Mouse (Mus musculus): ENCODE results near the gene Gm10309. TPM values are rescaled to one million over a fixed set of nuclear protein-coding genes. Genes with fewer than 3 reads are reported as not detected.
A peak's percentile ranks its signal among the peaks of the same experiment; 100 is the strongest.

Gm10309 gene
- polyA plus RNA-seq, 1 experiment from 2014 or later, result 0.29 TPM

DNA sequence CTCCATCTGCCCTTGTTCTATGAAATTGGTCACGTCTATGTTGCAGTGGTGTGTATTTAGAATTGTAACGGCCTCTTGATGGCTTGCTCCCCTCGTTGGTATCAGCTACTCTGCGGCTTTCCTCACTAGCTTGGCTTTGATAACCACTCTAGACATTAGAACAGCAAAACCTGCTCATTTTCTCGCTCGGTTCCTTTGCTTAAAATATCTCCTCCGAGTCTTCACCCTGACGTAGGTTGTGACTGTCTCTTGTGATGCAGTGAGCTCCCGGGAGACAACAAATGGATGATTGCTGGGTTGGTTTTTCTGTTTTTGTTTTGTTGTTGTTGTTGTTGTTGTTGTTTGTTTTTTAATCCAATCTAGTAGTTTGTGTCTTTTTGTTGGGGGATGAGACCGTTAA is 24.0 kb upstream of the Gm10309 start:
- Histone ChIP-seq H3K9me3 (no peaks in the 10 kb centered on the region), H3K36me3 (no peaks in the 10 kb centered on the region), H3K4me2 (replicated peaks) (no peak overlapping the region), H3K9ac (no peak overlapping the region), H3K4me3 (no peak overlapping the region), H3K27me3 (no peaks in the 10 kb centered on the region), H3K27ac (no peak overlapping the region), H3K4me1 (peaks cover 26% of the 10 kb centered on the region; the same call in 1 of the 2 replicates)
- 88% methylated on average over 10 of the region's 10 CpGs for WGBS
- ATAC-seq (ENCODE audit: low FRiP score, low read depth), result no peak

GRCm38 (mm10) chr17:86527298-86527697 is 22.3 kb upstream of the Gm10309 start:
- Histone ChIP-seq H3K4me3 (no peak overlapping the region), H3K27ac (no peak overlapping the region), H3K9ac (no peak overlapping the region), H3K9me3 (no peaks in the 10 kb centered on the region), H3K4me2 (replicated peaks) (no peak overlapping the region), H3K27me3 (no peaks in the 10 kb centered on the region), H3K4me1 (peaks cover 20% of the 10 kb centered on the region; the same call in 1 of the 2 replicates), H3K36me3 (no peaks in the 10 kb centered on the region)
- WGBS, result 86% methylated on average over 5 of the region's 5 CpGs
- ATAC-seq (ENCODE audit: low FRiP score, low read depth), result no peak

DNA sequence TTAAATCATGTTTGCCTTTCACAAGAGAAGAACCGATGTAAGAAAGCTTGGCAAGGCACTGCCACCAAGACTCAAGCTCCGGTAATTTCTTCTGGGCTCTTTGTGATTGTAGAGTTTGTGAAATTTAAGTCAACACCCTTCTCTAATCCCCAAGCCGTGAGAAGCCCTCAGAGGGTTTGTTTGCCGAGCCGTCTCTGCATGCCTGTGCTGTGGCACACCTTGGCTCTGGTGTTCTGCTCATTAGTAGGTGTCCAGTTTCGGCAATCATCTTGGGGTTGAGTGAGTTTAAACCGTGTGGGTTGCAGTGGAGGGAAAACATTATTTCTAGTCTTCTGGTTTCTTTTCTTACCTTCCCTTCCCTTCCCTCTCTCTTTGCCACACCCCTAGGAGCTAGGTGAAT is 21.0 kb upstream of the Gm10309 start:
- H3K27me3 ChIP-seq, result no peaks in the 10 kb centered on the region

GRCm38 (mm10) chr17:86525075-86525474 is 20.0 kb upstream of the Gm10309 start:
- H3K36me3 ChIP-seq, result no peaks in the 10 kb centered on the region
- peaks cover 11% of the 10 kb centered on the region; the same call in 1 of the 2 replicates for H3K4me1 ChIP-seq
- WGBS, result 84% methylated on average over 2 of the region's 2 CpGs
- no peak overlapping the region for H3K4me2 ChIP-seq (replicated peaks)
- H3K9ac ChIP-seq, result no peak overlapping the region
- no peak overlapping the region for H3K27ac ChIP-seq
- no peak overlapping the region for H3K4me3 ChIP-seq
- no peak for ATAC-seq (ENCODE audit: low FRiP score, low read depth)
- H3K9me3 ChIP-seq, result no peaks in the 10 kb centered on the region
- no peaks in the 10 kb centered on the region for H3K27me3 ChIP-seq

More for the DNA sequence above, 21.0 kb upstream of the Gm10309 start:
- Histone ChIP-seq H3K4me1 (peaks cover 15% of the 10 kb centered on the region; the same call in 1 of the 2 replicates), H3K4me3 (no peak overlapping the region), H3K4me2 (replicated peaks) (no peak overlapping the region), H3K9me3 (no peaks in the 10 kb centered on the region), H3K9ac (no peak overlapping the region), H3K36me3 (no peaks in the 10 kb centered on the region), H3K27ac (no peak overlapping the region)
- ATAC-seq (ENCODE audit: low FRiP score, low read depth), result no peak
- 57% methylated on average over 7 of the region's 7 CpGs for WGBS

GRCm38 (mm10) chr17:86523843-86524242 is 18.8 kb upstream of the Gm10309 start:
- Histone ChIP-seq H3K4me1 (peaks cover 5% of the 10 kb centered on the region; the same call in 1 of the 2 replicates), H3K36me3 (no peaks in the 10 kb centered on the region), H3K9ac (no peak overlapping the region), H3K4me2 (replicated peaks) (no peak overlapping the region), H3K4me3 (no peak overlapping the region), H3K9me3 (no peaks in the 10 kb centered on the region), H3K27me3 (no peaks in the 10 kb centered on the region), H3K27ac (no peak overlapping the region)
- WGBS, result 90% methylated on average over 10 of the region's 10 CpGs
- no peak for ATAC-seq (ENCODE audit: low FRiP score, low read depth)

GRCm38 (mm10) chr17:86523374-86523773 is 18.3 kb upstream of the Gm10309 start:
- H3K4me1 ChIP-seq, result peaks cover 5% of the 10 kb centered on the region; the same call in 1 of the 2 replicates
- no peaks in the 10 kb centered on the region for H3K9me3 ChIP-seq

GRCm38 (mm10) chr17:86522649-86523048 is 17.6 kb upstream of the Gm10309 start:
- H3K27ac ChIP-seq, result no peak overlapping the region

More at GRCm38 (mm10) chr17:86523374-86523773, 18.3 kb upstream of the Gm10309 start:
- Histone ChIP-seq H3K27ac (no peak overlapping the region), H3K4me2 (replicated peaks) (no peak overlapping the region), H3K36me3 (no peaks in the 10 kb centered on the region), H3K4me3 (no peak overlapping the region), H3K27me3 (no peaks in the 10 kb centered on the region), H3K9ac (no peak overlapping the region)
- no peak for ATAC-seq (ENCODE audit: low FRiP score, low read depth)
- 84% methylated on average over 3 of the region's 3 CpGs for WGBS

DNA sequence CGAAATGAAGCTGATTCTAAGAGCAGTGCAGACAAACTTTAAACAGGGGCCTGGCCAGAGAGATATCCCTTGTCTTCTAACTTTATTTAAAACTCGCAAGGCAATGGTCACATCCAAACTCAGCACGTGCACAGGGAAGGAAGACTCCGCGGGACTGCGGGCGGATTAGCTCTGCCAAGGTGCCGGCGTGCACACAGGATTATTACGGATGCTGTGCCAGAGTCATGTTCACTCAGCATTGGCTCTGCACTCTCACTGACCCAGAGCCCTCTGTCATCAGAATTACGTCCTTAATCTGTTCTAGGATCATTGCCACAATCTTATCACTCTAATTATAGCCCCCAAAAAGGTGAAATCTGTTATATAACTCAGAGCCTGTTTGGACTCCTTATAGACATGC is 16.2 kb upstream of the Gm10309 start:
- H3K4me3 ChIP-seq, result no peak overlapping the region
- H3K9ac ChIP-seq, result no peak overlapping the region
- WGBS, result 91% methylated on average over 11 of the region's 11 CpGs
- no peaks in the 10 kb centered on the region for H3K27me3 ChIP-seq
- no peak for ATAC-seq (ENCODE audit: low FRiP score, low read depth)
- no peaks in the 10 kb centered on the region; the same call in 1 of the 2 replicates for H3K4me1 ChIP-seq
- no peak overlapping the region for H3K27ac ChIP-seq
- no peak overlapping the region for H3K4me2 ChIP-seq (replicated peaks)
- no peaks in the 10 kb centered on the region for H3K36me3 ChIP-seq
- no peaks in the 10 kb centered on the region for H3K9me3 ChIP-seq

More at GRCm38 (mm10) chr17:86522649-86523048, 17.6 kb upstream of the Gm10309 start:
- H3K9ac ChIP-seq, result no peak overlapping the region
- no peak overlapping the region for H3K4me3 ChIP-seq
- no peaks in the 10 kb centered on the region for H3K27me3 ChIP-seq
- peaks cover 5% of the 10 kb centered on the region; the same call in 1 of the 2 replicates for H3K4me1 ChIP-seq
- H3K4me2 ChIP-seq (replicated peaks), result no peak overlapping the region
- no peak for ATAC-seq (ENCODE audit: low FRiP score, low read depth)
- 91% methylated on average over 5 of the region's 5 CpGs for WGBS
- H3K9me3 ChIP-seq, result no peaks in the 10 kb centered on the region
- no peaks in the 10 kb centered on the region for H3K36me3 ChIP-seq

DNA sequence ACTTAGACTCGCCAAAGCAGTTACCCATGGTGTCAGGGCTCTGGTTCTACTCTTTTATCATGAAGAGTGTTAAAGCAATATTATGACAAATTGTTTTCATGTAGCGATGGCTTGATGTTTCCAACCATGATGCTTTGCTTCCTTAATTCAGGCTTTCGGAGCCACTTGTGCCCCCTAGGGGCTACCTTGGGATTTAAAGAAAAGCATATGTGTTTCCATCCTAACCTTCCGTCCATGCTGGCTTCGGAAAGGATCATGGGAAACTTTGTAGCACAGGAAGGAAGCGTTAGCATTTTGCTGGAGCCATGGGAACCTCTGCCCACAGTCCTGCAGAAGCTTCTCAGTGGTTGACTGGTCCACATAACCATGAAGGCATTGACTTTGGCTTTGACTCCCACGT is 13.6 kb upstream of the Gm10309 start:
- no peak overlapping the region for H3K4me2 ChIP-seq (replicated peaks)
- H3K36me3 ChIP-seq, result no peaks in the 10 kb centered on the region
- whole genome bisulfite sequencing, result 76% methylated on average over 7 of the region's 7 CpGs

GRCm38 (mm10) chr17:86516630-86517029 is 11.6 kb upstream of the Gm10309 start:
- H3K27ac ChIP-seq, result no peak overlapping the region
- H3K9ac ChIP-seq, result no peak overlapping the region
- no peaks in the 10 kb centered on the region for H3K27me3 ChIP-seq
- no peaks in the 10 kb centered on the region for H3K9me3 ChIP-seq
- H3K4me3 ChIP-seq, result no peak overlapping the region
- ATAC-seq (ENCODE audit: low FRiP score, low read depth), result no peak
- peaks cover 7% of the 10 kb centered on the region for H3K4me1 ChIP-seq
- whole genome bisulfite sequencing, result 83% methylated on average over 5 of the region's 5 CpGs
- H3K36me3 ChIP-seq, result no peaks in the 10 kb centered on the region
- no peak overlapping the region for H3K4me2 ChIP-seq (replicated peaks)

More for the DNA sequence above, 13.6 kb upstream of the Gm10309 start:
- ATAC-seq (ENCODE audit: low FRiP score, low read depth), result no peak
- Histone ChIP-seq H3K27ac (no peak overlapping the region), H3K4me1 (peaks cover 2% of the 10 kb centered on the region), H3K27me3 (no peaks in the 10 kb centered on the region), H3K9ac (no peak overlapping the region), H3K9me3 (no peaks in the 10 kb centered on the region), H3K4me3 (no peak overlapping the region)

- no peaks in the 10 kb centered on the region for H3K27me3 ChIP-seq
- 84% methylated on average over 13 of the region's 13 CpGs for WGBS
- peaks cover 13% of the 10 kb centered on the region for H3K4me1 ChIP-seq
- H3K9ac ChIP-seq, result no peak overlapping the region
- no peak for ATAC-seq (ENCODE audit: low FRiP score, low read depth)
- no peak overlapping the region for H3K27ac ChIP-seq
- H3K9me3 ChIP-seq, result no peaks in the 10 kb centered on the region
- no peak overlapping the region for H3K4me2 ChIP-seq (replicated peaks)
- no peak overlapping the region for H3K4me3 ChIP-seq
- no peaks in the 10 kb centered on the region for H3K36me3 ChIP-seq
Measured at GRCm38 (mm10) chr17:86514974-86515620, 10.1 kb upstream of the Gm10309 start.

- 23% methylated on average over 5 of the region's 5 CpGs for WGBS
- H3K27ac ChIP-seq, result peak overlapping the region; percentile 63; the same call in 1 of the 2 replicates
Measured at GRCm38 (mm10) chr17:86509871-86510270, 4.8 kb upstream of the Gm10309 start.

DNA sequence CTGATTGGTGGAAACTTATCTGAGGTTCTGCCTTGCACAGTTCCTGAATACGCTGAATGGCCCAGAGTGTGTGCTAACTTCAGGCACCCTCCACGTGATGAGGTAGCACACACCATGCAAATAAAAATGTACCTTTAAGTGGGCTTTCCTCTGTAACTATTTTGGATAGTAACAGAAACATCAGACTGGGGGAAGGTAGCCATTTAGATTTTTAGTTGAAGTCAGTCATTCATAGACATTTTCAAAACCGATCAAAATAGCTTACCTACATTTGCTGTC is 3.1 kb upstream of the Gm10309 start:
- H3K9me3 ChIP-seq, result no peaks in the 10 kb centered on the region
- no peak overlapping the region for H3K4me2 ChIP-seq (replicated peaks)
- no peak for ATAC-seq (ENCODE audit: low FRiP score, low read depth)
- no peaks in the 10 kb centered on the region for H3K36me3 ChIP-seq
- peaks cover 28% of the 10 kb centered on the region for H3K4me1 ChIP-seq
- no peak overlapping the region for H3K4me3 ChIP-seq
- no peak overlapping the region for H3K9ac ChIP-seq
- WGBS, result 86% methylated on average over 3 of the region's 3 CpGs
- H3K27me3 ChIP-seq, result no peaks in the 10 kb centered on the region
- H3K27ac ChIP-seq, result no peak overlapping the region

More at GRCm38 (mm10) chr17:86509871-86510270, 4.8 kb upstream of the Gm10309 start:
- no peak overlapping the region for H3K9ac ChIP-seq
- no peaks in the 10 kb centered on the region for H3K27me3 ChIP-seq
- no peak overlapping the region for H3K4me2 ChIP-seq (replicated peaks)
- H3K4me1 ChIP-seq, result peaks cover 35% of the 10 kb centered on the region
- no peak overlapping the region for H3K4me3 ChIP-seq
- H3K9me3 ChIP-seq, result no peaks in the 10 kb centered on the region
- ATAC-seq (ENCODE audit: low FRiP score, low read depth), result peak; percentile 51; the same call in 1 of the 2 replicates
- no peaks in the 10 kb centered on the region for H3K36me3 ChIP-seq

Measured in limb, embryonic 13.5 days (tissue).